Mouse (Mus musculus) kidney, adult 2 months (tissue): ENCODE data around the gene Fut2. TPM values are rescaled to one million over a fixed set of nuclear protein-coding genes. Genes with fewer than 3 reads are reported as not detected.

Experiments used
- DNase-seq: peaks from one replicate; pipeline ENCODE4 v3.0.0; 2021
- H3K27ac ChIP-seq: fragments of 200-500 bp; 2 replicates; pipeline ENCODE4 v1.5.1; 2012; ENCODE audit warnings: low read depth, low read length, control low read depth, inconsistent platforms; ENCODE audit not compliant: insufficient read depth
- H3K27me3 ChIP-seq: fragments of 200-500 bp; replicated peaks from 2 replicates; pipeline ENCODE4 v1.6.1; 2012; ENCODE audit warnings: mild to moderate bottlenecking, moderate library complexity, low read length, inconsistent platforms; ENCODE audit not compliant: control insufficient read depth, insufficient read depth
- H3K36me3 ChIP-seq: fragments of 200-500 bp; 2 replicates; pipeline ENCODE4 v1.6.1; 2012; ENCODE audit warnings: mild to moderate bottlenecking, moderate library complexity, low read length, inconsistent platforms; ENCODE audit not compliant: control insufficient read depth, insufficient read depth
- H3K4me1 ChIP-seq: fragments of 200-500 bp; 2 replicates; pipeline ENCODE4 v1.6.1; 2011; ENCODE audit warnings: low read length; ENCODE audit not compliant: control insufficient read depth, insufficient read depth
- H3K4me3 ChIP-seq: fragments of 200-500 bp; 2 replicates; pipeline ENCODE4 v1.5.1; 2011; ENCODE audit warnings: mild to moderate bottlenecking, low read depth, low read length, control low read depth; ENCODE audit not compliant: insufficient read depth
- CTCF ChIP-seq: fragments of 200-500 bp; conservative IDR thresholded peaks from 2 replicates; pipeline ENCODE4 v1.5.1; 2011; ENCODE audit warnings: low read depth, mild to moderate bottlenecking, control low read depth, low read length, moderate library complexity, mixed read lengths; ENCODE audit not compliant: insufficient read depth, insufficient read length
- POLR2A ChIP-seq: fragments of 200-500 bp; IDR thresholded peaks from one replicate; pipeline ENCODE4 v1.6.1; 2011; ENCODE audit warnings: low read depth, low read length, control low read depth
- WGBS: fragments of 180-500 bp; shearing (Covaris S2); methylation state at CpG from one replicate; pipeline ENCODE4 v1.1.7; 2018; 5-methylcytosine and 5-hydroxymethylcytosine counted together
- polyA plus RNA-seq: library from polyadenylated mRNA; depleted of rRNA; stranded (reverse); fragments of >200 nt; gene quantifications from 2 replicates; pipeline ENCODE4 v1.2.3, GENCODE M21; 2012

The Fut2 gene
- polyA plus RNA-seq, 1 experiment, result not detected

DNA sequence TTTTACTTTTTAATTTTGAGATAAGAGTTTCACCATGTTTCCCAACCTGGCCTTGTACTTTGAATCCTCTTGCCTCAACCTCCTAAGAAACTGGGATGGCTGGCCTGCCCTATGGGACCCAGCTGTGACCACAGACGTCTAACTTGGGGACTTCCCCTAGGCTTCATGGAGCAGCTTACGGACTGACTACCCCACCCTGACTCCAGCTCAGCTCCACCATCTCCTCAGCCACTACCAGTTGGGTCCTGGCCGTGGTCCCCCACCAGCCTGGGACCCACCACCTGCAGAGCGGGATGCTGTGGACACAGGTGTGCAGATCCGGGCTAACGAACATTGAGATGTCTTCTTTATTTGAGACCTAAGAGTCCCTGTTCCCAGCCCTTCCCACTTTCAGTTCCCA lies 28.5 kb downstream of the Fut2 start:
- no peak for TF ChIP-seq POLR2A
- TF ChIP-seq CTCF, result no peak
- no peaks in the 10 kb centered on the region for H3K36me3 ChIP-seq
- no peak for DNase-seq
- 94% methylated on average over 6 of the region's 6 CpGs for WGBS
- H3K27me3 ChIP-seq, result no peaks in the 10 kb centered on the region
- H3K4me3 ChIP-seq, result no peak overlapping the region
- H3K27ac ChIP-seq, result no peak overlapping the region
- H3K4me1 ChIP-seq, result no peaks in the 10 kb centered on the region; the same call in 1 of the 2 replicates

- no peaks in the 10 kb centered on the region for H3K36me3 ChIP-seq
- H3K4me1 ChIP-seq, result no peaks in the 10 kb centered on the region; the same call in 1 of the 2 replicates
- 0 out of 2 replicates have a peak overlapping the region, but pooled peaks have one; percentile 42 for H3K27ac ChIP-seq
- H3K4me3 ChIP-seq, result no peak overlapping the region
- no peak for TF ChIP-seq POLR2A
- no peak for TF ChIP-seq CTCF
- DNase-seq, result peak; percentile 70
- WGBS, result 62% methylated on average over 15 of the region's 15 CpGs
- no peaks in the 10 kb centered on the region; the same call in 1 of the 2 replicates for H3K27me3 ChIP-seq
Measured at GRCm38 (mm10) chr7:45635711-45636688, 30.2 kb downstream of the Fut2 start.

- H3K27me3 ChIP-seq, result no peaks in the 10 kb centered on the region; the same call in 1 of the 2 replicates
- no peaks in the 10 kb centered on the region; the same call in 1 of the 2 replicates for H3K4me1 ChIP-seq
- TF ChIP-seq CTCF (no peak), POLR2A (no peak)
- 81% methylated on average over 11 of the region's 11 CpGs for WGBS
- peak overlapping the region; percentile 53 for H3K27ac ChIP-seq
- no peak overlapping the region for H3K4me3 ChIP-seq
- DNase-seq, result peak; percentile 71
- no peaks in the 10 kb centered on the region for H3K36me3 ChIP-seq
Measured at GRCm38 (mm10) chr7:45634946-45635681, 31.1 kb downstream of the Fut2 start.

DNA sequence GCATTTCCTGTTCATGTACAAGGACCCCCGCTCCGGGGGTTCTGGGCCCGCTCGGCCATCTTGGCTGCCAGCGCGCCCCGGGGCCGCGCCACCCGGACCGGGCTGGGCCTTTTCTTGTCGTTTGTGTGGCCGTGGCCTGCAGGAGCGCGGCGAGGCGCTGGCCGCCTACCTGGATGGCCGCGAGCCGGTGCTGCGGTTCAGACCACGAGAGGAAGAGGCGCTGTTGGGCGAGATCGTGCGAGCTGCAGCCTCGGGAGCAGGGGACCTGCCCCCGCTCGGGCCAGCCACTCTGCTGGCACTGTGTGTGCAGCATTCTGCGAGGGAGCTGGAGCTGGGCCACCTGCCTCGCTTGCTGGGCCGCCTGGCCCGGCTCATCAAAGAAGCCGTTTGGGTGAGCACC lies 33.7 kb downstream of the Fut2 start:
- no peak for DNase-seq
- Histone ChIP-seq H3K4me3 (no peak overlapping the region), H3K36me3 (no peaks in the 10 kb centered on the region), H3K27me3 (no peaks in the 10 kb centered on the region; the same call in 1 of the 2 replicates), H3K27ac (no peak overlapping the region), H3K4me1 (no peaks in the 10 kb centered on the region)
- WGBS, result 19% methylated on average over 35 of the region's 35 CpGs
- no peak; the same call in 1 of the 2 replicates for TF ChIP-seq CTCF
- TF ChIP-seq POLR2A, result no peak

GRCm38 (mm10) chr7:45630064-45630907 lies 35.9 kb downstream of the Fut2 start:
- TF ChIP-seq POLR2A (no peak), CTCF (no peak)
- no peaks in the 10 kb centered on the region for H3K4me1 ChIP-seq
- no peak overlapping the region for H3K27ac ChIP-seq
- 81% methylated on average over 23 of the region's 23 CpGs for WGBS
- H3K4me3 ChIP-seq, result no peak overlapping the region
- DNase-seq, result peak; percentile 51
- no peaks in the 10 kb centered on the region for H3K36me3 ChIP-seq
- no peaks in the 10 kb centered on the region; the same call in 1 of the 2 replicates for H3K27me3 ChIP-seq
